Mouse (Mus musculus): ENCODE results near the gene Wdr54.

Wdr54 gene

GRCm38 (mm10) chr6:83101688-83102556 lies 54.3 kb downstream of the Wdr54 start:
- peak; percentile 72 for DNase-seq

DNA sequence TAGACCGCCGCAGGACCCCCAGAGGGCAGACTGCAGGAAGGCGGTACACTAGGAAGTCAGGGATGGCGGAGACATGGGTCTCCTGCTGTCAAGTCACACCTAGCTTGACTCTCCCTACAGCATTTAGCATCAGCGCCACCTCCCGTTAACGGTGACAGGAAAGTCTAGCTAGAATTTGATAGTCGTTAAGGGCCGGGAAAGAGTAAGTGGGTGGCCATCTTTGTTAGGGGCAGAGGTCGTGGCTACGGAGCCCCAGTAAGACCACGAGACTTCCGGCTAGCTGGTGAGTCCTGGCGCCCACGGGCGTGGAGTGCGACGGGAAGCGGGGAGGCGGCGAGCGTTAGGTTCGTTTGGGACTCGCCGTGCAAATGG lies 54.9 kb downstream of the Wdr54 start, which contains the start of the genes Ccdc142 and Gm42688:
Ccdc142 (plus strand) TSS at position 286 of the 372 bp plus-strand sequence.
Gm42688 (plus strand) TSS at position 302 of the 372 bp plus-strand sequence.
- peak; percentile 95 for DNase-seq
